Mouse (Mus musculus) cerebellum, postnatal 36 days (tissue): Measurements from ENCODE around the gene Kcnq1.

Experiments used
- DNase-seq, 2 experiments: peaks; one replicate each; pipeline ENCODE4 v3.0.0; 2021 to 2022; ENCODE audit warnings: mixed read lengths in 2 of 2

Kcnq1 gene

GRCm38 (mm10) chr7:143469946-143470345, 363.8 kb downstream of the Kcnq1 start:
- peak; percentile 70 to 73 for DNase-seq

- no peak for DNase-seq
These were observed 367.4 kb downstream of the Kcnq1 start, which contains the start of gene Slc22a18 for GRCm38 (mm10) chr7:143473347-143474101. Gene Slc22a18 (plus strand): TSS chr7:143473736.

GRCm38 (mm10) chr7:143474811-143475210, 368.6 kb downstream of the Kcnq1 start:
- DNase-seq = no peak

- no peak for DNase-seq
These were observed 369.7 kb downstream of the Kcnq1 start for GRCm38 (mm10) chr7:143475876-143476275.
